Mouse (Mus musculus) stomach, postnatal 0 days (tissue): Measurements from ENCODE around the gene Azi2.

Experiments used
- CTCF ChIP-seq: IDR thresholded peaks from 2 replicates; pipeline ENCODE4 v1.5.1; 2016; ENCODE audit warnings: antibody characterized with exemption, low read depth, mild to moderate bottlenecking, moderate library complexity
- EP300 ChIP-seq: optimal IDR thresholded peaks from 2 replicates; pipeline ENCODE3; 2016; ENCODE audit warnings: antibody characterized with exemption

- no peak for TF ChIP-seq CTCF
- no peak for TF ChIP-seq EP300
Measured at GRCm38 (mm10) chr9:118001488-118001887, 38.8 kb upstream of the Azi2 start.
